Mouse (Mus musculus) spleen, adult 2 months (tissue): ENCODE data around the gene Foxo1.

Experiments
- CTCF ChIP-seq: fragments of 200-500 bp; IDR thresholded peaks from 2 replicates; pipeline ENCODE4 v1.5.1; 2011; ENCODE audit warnings: mild to moderate bottlenecking, inconsistent platforms; ENCODE audit not compliant: insufficient read depth, insufficient read length, insufficient replicate concordance; ENCODE audit errors: extremely low read depth
- POLR2A ChIP-seq: fragments of 200-500 bp; IDR thresholded peaks from 2 replicates; pipeline ENCODE4 v1.6.1; 2011; ENCODE audit warnings: low read depth, low read length, inconsistent platforms

DNA sequence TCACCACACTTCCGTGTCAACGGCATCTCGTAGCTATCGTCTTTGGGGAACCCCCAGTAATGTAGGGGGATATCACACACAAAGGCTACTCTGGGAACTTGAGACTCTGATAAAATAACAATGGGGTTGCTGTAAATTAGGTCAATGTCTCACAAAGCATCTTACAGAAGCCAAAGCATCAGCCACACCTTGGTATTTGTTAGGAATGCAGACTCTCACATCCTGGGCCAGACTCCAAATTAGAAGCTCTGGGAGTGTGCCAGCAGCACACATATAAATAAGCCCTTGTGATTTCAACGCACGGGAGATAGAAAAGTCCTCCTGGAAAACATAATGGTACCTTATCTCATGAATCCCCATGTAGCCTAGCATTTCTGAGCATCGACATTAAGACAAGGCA, 49.3 kb upstream of the Foxo1 start:
- TF ChIP-seq POLR2A: no peak
- TF ChIP-seq CTCF: no peak
